Mouse (Mus musculus) midbrain, postnatal 0 days (tissue): ENCODE measurements around the gene Tex264. TPM values are rescaled to one million over a fixed set of nuclear protein-coding genes. Genes with fewer than 3 reads are reported as not detected.

Source experiments
- ATAC-seq: fragments of 200-750 bp; cut with Nextera tagmentation; 2 replicates; pipeline ENCODE4 v1.8.0; 2017; ENCODE audit warnings: moderate number of reproducible peaks, mild to moderate bottlenecking, moderate TSS enrichment, moderate library complexity; ENCODE audit not compliant: low FRiP score
- DNase-seq: peaks from one replicate; pipeline ENCODE4 v3.0.0-alpha.2; 2015; ENCODE audit warnings: low spot score
- H3K27ac ChIP-seq: fragments of 300-500 bp; sonication (generic); 2 replicates; pipeline ENCODE4 v1.5.1; 2014; ENCODE audit warnings: low read depth, mild to moderate bottlenecking, low read length, mixed read lengths
- H3K27me3 ChIP-seq: fragments of 300-500 bp; sonication (generic); 2 replicates; pipeline ENCODE4 v1.6.1; 2014; ENCODE audit warnings: low read length, control low read depth, mixed read lengths; ENCODE audit not compliant: insufficient read depth
- H3K36me3 ChIP-seq: fragments of 300-500 bp; sonication (generic); 2 replicates; pipeline ENCODE4 v1.6.1; 2014; ENCODE audit warnings: low read length, control low read depth, mixed read lengths; ENCODE audit not compliant: insufficient read depth
- H3K4me1 ChIP-seq: fragments of 300-500 bp; sonication (generic); 2 replicates; pipeline ENCODE4 v1.6.1; 2014; ENCODE audit warnings: mild to moderate bottlenecking, control low read depth, antibody characterized with exemption, low read length, mixed read lengths; ENCODE audit not compliant: insufficient read depth
- H3K4me2 ChIP-seq: fragments of 300-500 bp; sonication (generic); 2 replicates; pipeline ENCODE4 v1.6.1; 2014; ENCODE audit warnings: low read depth, mild to moderate bottlenecking, low read length, mixed read lengths; ENCODE audit not compliant: poor library complexity, severe bottlenecking
- H3K4me3 ChIP-seq: fragments of 300-500 bp; sonication (generic); 2 replicates; pipeline ENCODE4 v1.5.1; 2014; ENCODE audit warnings: low read depth, mild to moderate bottlenecking, low read length, moderate library complexity
- H3K9ac ChIP-seq: fragments of 300-500 bp; sonication (generic); replicated peaks from 2 replicates; pipeline ENCODE4 v1.6.1; 2014; ENCODE audit warnings: mild to moderate bottlenecking, low read length, moderate library complexity, mixed read lengths; ENCODE audit not compliant: poor library complexity, severe bottlenecking
- H3K9me3 ChIP-seq: fragments of 300-500 bp; sonication (generic); 2 replicates; pipeline ENCODE4 v1.6.1; 2016; ENCODE audit warnings: low read length, control low read depth
- CTCF ChIP-seq: IDR thresholded peaks from 2 replicates; pipeline ENCODE4 v1.5.1; 2016; ENCODE audit warnings: antibody characterized with exemption, mild to moderate bottlenecking
- WGBS: fragments of 180-500 bp; shearing (Covaris S2); extraction: QIAGEN DNeasy Blood & Tissue Kit; methylation state at CpG from one replicate; pipeline ENCODE4 v1.1.7; 2014; 5-methylcytosine and 5-hydroxymethylcytosine counted together
- polyA plus RNA-seq: library from polyadenylated mRNA; unstranded; fragments of >200 nt; fragmentation: Nextera tagmentation; extraction: Ambion mirVana; gene quantifications from 2 replicates; pipeline ENCODE4 v1.2.1, GENCODE M21; 2015
- total RNA-seq: library from RNA; depleted of rRNA; stranded (reverse); fragments of >200 nt; gene quantifications from 2 replicates; pipeline ENCODE4 v1.2.3, GENCODE M21; 2014; rRNA removed

Gene Tex264
- total RNA-seq (74.9 and 82.7 TPM in 2 replicates), polyA plus RNA-seq (87.4 and 101 TPM in 2 replicates)

DNA sequence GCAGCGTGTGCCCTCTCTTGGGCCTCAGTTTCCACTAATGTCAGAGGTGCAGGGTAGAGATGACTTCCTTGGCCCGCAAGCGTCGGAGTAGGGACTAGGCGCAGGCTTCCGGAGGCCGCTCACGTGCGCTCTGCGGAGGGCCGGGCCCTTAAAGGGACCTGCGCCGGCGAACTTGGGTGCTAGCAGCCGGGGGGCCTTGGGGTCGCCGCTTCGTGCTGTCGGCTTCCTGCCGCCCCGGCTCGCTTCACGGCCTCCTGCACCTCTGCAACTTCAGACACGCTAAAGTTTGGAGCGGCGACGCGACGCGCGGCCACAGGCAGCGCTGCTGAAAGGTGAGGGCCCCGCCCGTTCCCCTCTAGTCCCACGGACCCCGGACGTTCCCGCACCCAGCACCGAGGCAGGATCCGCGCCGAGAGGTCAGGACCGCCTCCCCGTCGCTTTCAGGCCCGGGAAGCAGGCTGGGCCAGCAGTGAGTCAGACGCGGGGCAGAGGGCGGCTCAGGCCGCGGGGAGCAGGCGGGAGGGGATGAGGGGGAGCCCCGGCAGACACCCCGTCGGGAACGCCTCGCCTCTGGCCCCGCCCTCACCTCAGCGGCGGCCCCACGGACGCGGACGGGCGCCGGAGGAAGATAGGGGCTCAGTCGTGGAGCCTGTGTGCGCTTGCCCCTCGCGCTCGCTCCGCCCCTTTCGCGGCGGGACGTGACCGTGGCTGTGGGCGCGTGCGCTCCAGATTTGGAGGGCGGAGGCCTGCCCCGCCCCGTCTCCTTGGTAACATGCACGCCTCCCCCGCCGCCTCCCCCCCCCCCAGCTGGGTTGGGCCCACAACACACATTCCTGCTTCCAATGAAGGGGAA lies at the start of gene Tex264:
Tex264 (minus strand) TSS at position 679 of the 853 bp plus-strand sequence.
- TF ChIP-seq CTCF, result no peak
- under 1% methylated on average over 66 of the region's 86 CpGs for WGBS
- Histone ChIP-seq H3K9ac (peak within 1 kb of the TSS; percentile 77), H3K27ac (peak within 1 kb of the TSS; percentile 47), H3K27me3 (no peaks in the 10 kb centered on the region), H3K4me3 (peak within 1 kb of the TSS; percentile 87), H3K36me3 (peaks cover 20% of the 10 kb centered on the region), H3K4me2 (peak within 1 kb of the TSS; percentile 79), H3K9me3 (no peaks in the 10 kb centered on the region), H3K4me1 (peaks cover 6% of the 10 kb centered on the region; the same call in 1 of the 2 replicates)
- peak; percentile 84 for DNase-seq
- ATAC-seq, result peak; percentile 86

GRCm38 (mm10) chr9:106733690-106734089 lies 48.0 kb upstream of the Tex264 start:
- ATAC-seq (no peak), DNase-seq (no peak)
- Histone ChIP-seq H3K27ac (no peak overlapping the region), H3K36me3 (no peaks in the 10 kb centered on the region), H3K4me3 (no peak overlapping the region), H3K4me2 (no peak overlapping the region), H3K4me1 (no peaks in the 10 kb centered on the region), H3K9ac (no peak overlapping the region), H3K9me3 (no peaks in the 10 kb centered on the region), H3K27me3 (no peaks in the 10 kb centered on the region)
- no peak for TF ChIP-seq CTCF
- 80% methylated on average over 2 of the region's 2 CpGs for WGBS

DNA sequence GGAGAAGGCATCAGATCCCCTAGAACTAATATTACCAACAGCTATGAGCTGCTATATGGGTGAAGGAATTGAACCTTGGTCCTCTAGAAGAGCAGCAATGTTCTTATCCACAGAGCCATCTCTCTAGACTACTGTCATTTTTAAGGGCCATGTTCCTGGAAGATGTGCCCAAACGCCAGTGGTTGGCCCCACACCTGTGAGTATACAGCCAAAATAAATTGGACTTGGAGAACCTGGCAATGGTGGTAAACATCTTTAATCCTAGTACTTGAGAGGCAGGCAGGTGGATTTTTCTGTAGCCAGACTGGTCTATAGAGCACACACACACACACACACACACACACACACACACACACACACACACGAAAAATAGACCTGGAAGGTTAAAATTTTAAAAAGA lies 43.7 kb upstream of the Tex264 start:
- Histone ChIP-seq H3K4me2 (no peak overlapping the region), H3K9ac (no peak overlapping the region), H3K27ac (no peak overlapping the region), H3K36me3 (no peaks in the 10 kb centered on the region), H3K27me3 (no peaks in the 10 kb centered on the region), H3K4me1 (no peaks in the 10 kb centered on the region), H3K9me3 (no peaks in the 10 kb centered on the region), H3K4me3 (no peak overlapping the region)
- no peak for ATAC-seq
- 98% methylated on average over 2 of the region's 2 CpGs for whole genome bisulfite sequencing
- no peak for DNase-seq
- no peak for TF ChIP-seq CTCF

DNA sequence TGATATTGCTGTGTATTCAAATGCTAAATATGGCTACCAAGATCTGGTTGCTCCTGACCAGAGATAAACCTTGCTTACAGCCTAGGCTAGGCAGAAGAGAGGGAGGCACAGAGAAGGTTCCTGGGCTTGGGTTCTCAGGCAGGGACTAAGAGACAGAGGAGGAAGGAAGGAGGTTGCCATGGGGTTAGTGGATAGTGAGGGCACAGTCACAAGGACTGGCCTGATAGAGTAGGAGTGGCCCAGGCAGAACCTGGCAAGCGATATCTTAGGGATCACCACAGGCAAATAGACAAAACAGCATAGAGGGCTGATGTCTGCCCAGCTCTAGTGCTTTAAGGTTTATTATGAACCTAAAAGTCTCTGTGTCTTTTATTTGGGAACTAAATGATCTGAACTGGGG lies 41.2 kb upstream of the Tex264 start:
- Histone ChIP-seq H3K4me3 (no peak overlapping the region), H3K9me3 (no peaks in the 10 kb centered on the region), H3K27me3 (no peaks in the 10 kb centered on the region), H3K36me3 (0 out of 2 replicates have a peak, but pooled peaks cover 5% of the 10 kb centered on the region), H3K27ac (no peak overlapping the region), H3K4me1 (no peaks in the 10 kb centered on the region), H3K4me2 (no peak overlapping the region), H3K9ac (no peak overlapping the region)
- no peak for TF ChIP-seq CTCF
- ATAC-seq, result no peak
- WGBS, result 88% methylated on average over 1 of the region's 1 CpGs
- no peak for DNase-seq

DNA sequence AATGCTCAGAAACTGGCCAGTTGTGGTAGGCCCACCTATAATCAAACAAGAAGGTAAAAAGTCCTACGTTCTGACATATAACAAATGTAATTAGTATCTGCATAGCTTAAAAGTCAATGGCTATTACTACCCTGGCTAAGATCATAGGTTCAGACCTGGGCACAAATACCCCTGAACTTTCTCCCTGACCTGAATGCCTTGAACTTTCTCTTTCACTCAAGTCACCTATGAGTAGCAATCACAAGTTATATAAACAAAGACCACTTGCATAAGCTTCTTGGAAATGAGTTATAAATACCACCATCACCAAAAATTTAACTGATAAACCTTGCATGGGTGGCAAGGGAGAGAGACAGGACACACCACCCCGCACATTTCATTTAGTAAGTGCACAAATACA lies 39.7 kb upstream of the Tex264 start:
- Histone ChIP-seq H3K4me1 (no peaks in the 10 kb centered on the region), H3K36me3 (0 out of 2 replicates have a peak, but pooled peaks cover 5% of the 10 kb centered on the region), H3K4me3 (no peak overlapping the region), H3K27me3 (no peaks in the 10 kb centered on the region), H3K9ac (no peak overlapping the region), H3K9me3 (no peaks in the 10 kb centered on the region), H3K27ac (no peak overlapping the region), H3K4me2 (no peak overlapping the region)
- no peak for TF ChIP-seq CTCF
- WGBS, result 98% methylated on average over 2 of the region's 2 CpGs
- ATAC-seq (no peak), DNase-seq (no peak)

DNA sequence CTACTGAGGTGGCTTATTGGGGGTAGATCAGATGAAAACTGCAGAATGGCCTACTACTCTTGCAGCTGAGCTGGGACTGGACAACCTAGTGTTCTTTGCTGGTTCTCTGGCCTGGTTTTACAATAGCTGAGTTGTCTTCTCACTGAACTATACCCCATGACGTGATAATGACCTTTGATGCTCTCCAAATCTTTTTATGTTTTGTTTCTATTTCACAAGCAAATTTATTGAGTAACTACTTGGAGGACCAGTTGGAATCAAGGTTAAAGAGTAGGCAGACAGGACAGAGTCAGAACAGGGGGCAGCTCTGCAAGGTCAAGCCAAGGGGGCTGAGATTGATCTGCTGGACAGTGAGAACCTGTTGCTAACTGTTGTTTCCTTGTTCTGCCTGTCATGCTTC lies 39.1 kb upstream of the Tex264 start:
- TF ChIP-seq CTCF, result no peak
- H3K9ac ChIP-seq, result no peak overlapping the region
- no peaks in the 10 kb centered on the region for H3K9me3 ChIP-seq
- H3K4me1 ChIP-seq, result no peaks in the 10 kb centered on the region
- DNase-seq (no peak), ATAC-seq (no peak)
- no peaks in the 10 kb centered on the region for H3K27me3 ChIP-seq
- 0 out of 2 replicates have a peak, but pooled peaks cover 5% of the 10 kb centered on the region for H3K36me3 ChIP-seq
- H3K27ac ChIP-seq, result no peak overlapping the region
- no peak overlapping the region for H3K4me3 ChIP-seq
- 88% methylated on average over 1 of the region's 1 CpGs for WGBS
- no peak overlapping the region for H3K4me2 ChIP-seq
